Mouse (Mus musculus) limb, embryonic 13.5 days (tissue): ENCODE data around the gene Gipr. TPM values are rescaled to one million over a fixed set of nuclear protein-coding genes. Genes with fewer than 3 reads are reported as not detected.

Experiments used
- ATAC-seq: fragments of 200-750 bp; cut with Nextera tagmentation; 2 replicates; pipeline ENCODE4 v1.8.0; 2017; ENCODE audit warnings: low read depth, moderate number of reproducible peaks, moderate TSS enrichment; ENCODE audit not compliant: low FRiP score
- H3K27ac ChIP-seq: fragments of 300-500 bp; sonication (generic); 2 replicates; pipeline ENCODE4 v1.5.1; 2015; ENCODE audit warnings: inconsistent platforms, mild to moderate bottlenecking, moderate library complexity
- H3K27me3 ChIP-seq: fragments of 300-500 bp; sonication (generic); 2 replicates; pipeline ENCODE4 v1.6.1; 2015; ENCODE audit warnings: mild to moderate bottlenecking, inconsistent platforms
- H3K36me3 ChIP-seq: fragments of 300-500 bp; sonication (generic); 2 replicates; pipeline ENCODE4 v1.6.1; 2015; ENCODE audit warnings: inconsistent platforms, mild to moderate bottlenecking, moderate library complexity
- H3K4me1 ChIP-seq: fragments of 300-500 bp; sonication (generic); 2 replicates; pipeline ENCODE4 v1.6.1; 2015; ENCODE audit warnings: inconsistent platforms
- H3K4me2 ChIP-seq: fragments of 300-500 bp; sonication (generic); replicated peaks from 2 replicates; pipeline ENCODE4 v1.6.1; 2015; ENCODE audit warnings: inconsistent platforms, mild to moderate bottlenecking, moderate library complexity
- H3K4me3 ChIP-seq: fragments of 300-500 bp; sonication (generic); 2 replicates; pipeline ENCODE4 v1.5.1; 2015; ENCODE audit warnings: moderate library complexity, mild to moderate bottlenecking, inconsistent platforms
- H3K9ac ChIP-seq: fragments of 300-500 bp; sonication (generic); 2 replicates; pipeline ENCODE4 v1.6.1; 2015; ENCODE audit warnings: mild to moderate bottlenecking, inconsistent platforms
- H3K9me3 ChIP-seq: fragments of 300-500 bp; sonication (generic); 2 replicates; pipeline ENCODE4 v1.6.1; 2016; ENCODE audit warnings: inconsistent platforms
- WGBS: fragments of 180-500 bp; shearing (Covaris S2); methylation state at CpG from one replicate; pipeline ENCODE4 v1.1.7; 2015; 5-methylcytosine and 5-hydroxymethylcytosine counted together
- polyA plus RNA-seq: library from polyadenylated mRNA; unstranded; fragments of >200 nt; fragmentation: Nextera tagmentation; extraction: Ambion mirVana; gene quantifications from 2 replicates; pipeline ENCODE4 v1.2.1, GENCODE M21; 2015

Gene Gipr
- polyA plus RNA-seq, 1 experiment from 2014 or later, result 0.29 TPM

DNA sequence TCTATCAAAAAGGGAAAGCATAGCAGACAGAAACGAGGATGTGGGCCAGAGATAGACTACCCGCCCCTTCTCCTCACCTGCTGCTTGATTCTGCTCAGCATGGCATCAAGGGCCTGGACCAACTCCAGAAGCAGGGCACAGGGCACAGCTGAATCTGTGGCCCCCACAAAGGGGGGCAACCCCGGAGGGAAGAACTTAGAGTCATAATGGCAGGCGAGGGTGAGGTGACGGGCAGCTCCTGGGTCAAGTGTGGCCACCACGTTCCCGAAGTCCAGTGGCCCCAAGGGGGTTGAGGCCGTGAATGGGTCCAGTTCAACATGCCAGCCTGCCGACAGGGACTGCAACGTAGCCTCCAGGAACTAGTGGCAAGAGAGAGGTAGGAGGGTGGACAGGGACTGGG lies 19.1 kb downstream of the Gipr start:
- H3K4me2 ChIP-seq, result no peak overlapping the region
- peaks cover 29% of the 10 kb centered on the region for H3K4me1 ChIP-seq
- peaks cover 25% of the 10 kb centered on the region for H3K36me3 ChIP-seq
- H3K9ac ChIP-seq, result no peak overlapping the region
- no peak overlapping the region for H3K4me3 ChIP-seq
- WGBS, result 88% methylated on average over 10 of the region's 10 CpGs
- ATAC-seq, result no peak
- H3K27me3 ChIP-seq, result no peaks in the 10 kb centered on the region
- no peaks in the 10 kb centered on the region for H3K9me3 ChIP-seq
- H3K27ac ChIP-seq, result no peak overlapping the region

DNA sequence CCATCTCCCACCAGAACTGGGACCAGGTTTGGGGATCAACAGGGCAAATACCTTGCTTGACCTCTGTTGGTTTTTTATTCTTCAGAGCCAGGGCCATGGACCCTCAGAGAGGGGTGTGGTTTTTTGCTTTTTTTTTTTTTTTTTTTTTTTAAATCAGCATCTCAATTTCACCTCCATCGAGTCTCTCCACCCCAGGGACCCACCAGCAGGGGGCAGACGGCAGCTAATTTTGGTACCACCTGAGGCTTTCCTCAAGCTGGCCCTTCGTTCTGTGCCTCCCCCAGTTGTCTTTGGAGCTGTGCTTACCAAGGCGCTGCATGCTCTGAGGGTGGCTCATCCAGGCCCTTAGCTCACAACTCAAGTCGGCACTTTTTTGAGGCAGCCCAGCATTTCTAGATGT lies 28.5 kb downstream of the Gipr start:
- H3K27me3 ChIP-seq, result no peaks in the 10 kb centered on the region
- ATAC-seq, result no peak
- no peaks in the 10 kb centered on the region for H3K9me3 ChIP-seq
- no peaks in the 10 kb centered on the region for H3K4me1 ChIP-seq
- H3K36me3 ChIP-seq, result peaks cover 68% of the 10 kb centered on the region
- H3K9ac ChIP-seq, result no peak overlapping the region
- no peak overlapping the region for H3K4me2 ChIP-seq
- 45% methylated on average over 5 of the region's 5 CpGs for WGBS
- H3K4me3 ChIP-seq, result no peak overlapping the region
- no peak overlapping the region for H3K27ac ChIP-seq

GRCm38 (mm10) chr7:19136673-19137334 lies 29.1 kb downstream of the Gipr start:
- H3K4me3 ChIP-seq, result no peak overlapping the region
- no peak for ATAC-seq
- no peaks in the 10 kb centered on the region for H3K9me3 ChIP-seq
- H3K4me2 ChIP-seq, result no peak overlapping the region
- no peaks in the 10 kb centered on the region for H3K27me3 ChIP-seq
- peaks cover 65% of the 10 kb centered on the region for H3K36me3 ChIP-seq
- 91% methylated on average over 38 of the region's 38 CpGs for WGBS
- no peak overlapping the region for H3K9ac ChIP-seq
- H3K27ac ChIP-seq, result no peak overlapping the region
- H3K4me1 ChIP-seq, result peaks cover 4% of the 10 kb centered on the region

DNA sequence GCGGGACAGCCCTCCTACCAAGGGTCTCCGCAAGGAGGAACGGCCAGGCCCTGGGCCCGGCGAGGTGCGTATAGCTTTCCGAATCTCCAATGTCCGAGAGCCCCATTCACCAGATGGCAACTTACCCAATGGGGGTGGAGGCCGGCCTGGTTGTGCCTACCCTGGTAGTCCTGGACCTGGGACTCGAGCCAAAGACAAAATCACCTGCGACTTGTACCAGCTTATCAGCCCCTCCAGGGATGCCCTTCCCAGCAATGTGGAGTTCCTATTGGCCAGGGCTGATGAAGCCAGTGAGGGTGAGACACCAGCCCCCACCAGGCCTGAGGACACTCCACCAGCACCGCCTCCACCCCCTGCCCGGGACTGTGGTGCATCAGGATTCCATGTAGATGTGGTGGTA lies 29.8 kb downstream of the Gipr start:
- Histone ChIP-seq H3K36me3 (peaks cover 61% of the 10 kb centered on the region), H3K9ac (no peak overlapping the region), H3K4me1 (peaks cover 5% of the 10 kb centered on the region), H3K4me3 (no peak overlapping the region), H3K9me3 (no peaks in the 10 kb centered on the region), H3K27ac (no peak overlapping the region), H3K27me3 (no peaks in the 10 kb centered on the region), H3K4me2 (no peak overlapping the region)
- ATAC-seq, result no peak
- WGBS, result 93% methylated on average over 13 of the region's 13 CpGs

DNA sequence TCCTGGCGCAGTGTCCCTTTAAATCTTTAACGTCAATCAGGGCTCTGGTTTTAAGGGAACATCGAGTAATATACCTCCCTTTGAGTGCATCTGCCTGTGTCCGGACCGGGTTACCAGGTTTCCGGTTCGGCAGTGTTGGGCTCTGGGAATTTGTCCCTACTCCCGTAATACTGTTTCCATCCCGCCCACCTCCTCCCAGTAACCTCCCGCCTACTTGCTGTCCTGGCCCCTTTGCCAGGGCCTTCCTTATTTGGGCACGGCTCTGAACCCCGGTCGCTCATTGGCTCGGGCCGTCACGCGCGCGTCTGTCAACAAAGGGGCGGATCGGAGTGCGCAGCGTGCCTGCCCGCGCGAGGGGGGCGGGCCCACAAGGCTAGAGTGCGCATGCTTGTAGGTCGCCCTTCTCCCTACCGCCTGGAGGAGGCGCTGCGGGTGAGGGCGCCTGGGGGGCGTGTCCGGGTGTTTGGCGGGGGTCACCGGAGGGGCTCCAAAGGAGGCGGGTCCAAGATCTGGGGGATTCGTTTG lies 34.5 kb downstream of the Gipr start:
- peak overlapping the region; percentile 71 for H3K4me2 ChIP-seq
- under 1% methylated on average over 39 of the region's 39 CpGs for WGBS
- H3K36me3 ChIP-seq, result peaks cover 37% of the 10 kb centered on the region
- H3K9me3 ChIP-seq, result no peaks in the 10 kb centered on the region
- peak overlapping the region; percentile 48 for H3K4me3 ChIP-seq
- peaks cover 13% of the 10 kb centered on the region for H3K4me1 ChIP-seq
- peak; percentile 99 for ATAC-seq
- H3K27ac ChIP-seq, result peak overlapping the region; percentile 89
- no peaks in the 10 kb centered on the region for H3K27me3 ChIP-seq
- peak overlapping the region; percentile 61 for H3K9ac ChIP-seq

DNA sequence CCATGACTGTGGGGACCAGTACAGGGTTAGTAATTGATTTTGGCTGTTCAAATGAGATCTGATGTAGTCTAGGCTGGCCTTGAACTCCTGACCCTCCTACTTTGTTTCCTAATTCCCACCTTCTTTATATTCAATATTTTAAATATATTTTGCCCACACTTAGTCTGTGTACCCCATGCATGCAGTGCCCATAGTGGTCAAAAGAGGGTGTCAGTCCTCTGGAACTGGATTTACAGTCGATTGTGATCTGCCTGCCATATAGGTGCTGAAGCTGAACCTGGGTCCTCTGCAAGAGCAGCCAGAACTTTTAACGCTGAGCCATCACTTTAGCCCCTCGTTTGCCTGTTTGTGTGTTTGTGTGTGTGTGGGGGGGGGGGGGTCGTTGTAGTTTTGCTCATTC lies 35.3 kb downstream of the Gipr start:
- Histone ChIP-seq H3K9ac (peak overlapping the region; percentile 31; the same call in 1 of the 2 replicates), H3K4me2 (peak overlapping the region; percentile 71), H3K9me3 (no peaks in the 10 kb centered on the region), H3K27me3 (no peaks in the 10 kb centered on the region), H3K4me1 (peaks cover 13% of the 10 kb centered on the region), H3K36me3 (peaks cover 30% of the 10 kb centered on the region), H3K4me3 (peak overlapping the region; percentile 48), H3K27ac (peak overlapping the region; percentile 89; the same call in 1 of the 2 replicates)
- ATAC-seq, result no peak
- WGBS, result 22% methylated on average over 4 of the region's 4 CpGs

GRCm38 (mm10) chr7:19129396-19129795 lies 36.5 kb downstream of the Gipr start:
- Histone ChIP-seq H3K9me3 (no peaks in the 10 kb centered on the region), H3K36me3 (peaks cover 24% of the 10 kb centered on the region), H3K9ac (no peak overlapping the region), H3K4me1 (peaks cover 13% of the 10 kb centered on the region), H3K27me3 (no peaks in the 10 kb centered on the region), H3K27ac (no peak overlapping the region), H3K4me2 (no peak overlapping the region), H3K4me3 (no peak overlapping the region)
- 93% methylated on average over 5 of the region's 5 CpGs for WGBS
- no peak for ATAC-seq

GRCm38 (mm10) chr7:19127744-19128143 lies 38.2 kb downstream of the Gipr start:
- Histone ChIP-seq H3K27ac (no peak overlapping the region), H3K4me3 (no peak overlapping the region), H3K9ac (no peak overlapping the region), H3K36me3 (peaks cover 24% of the 10 kb centered on the region), H3K27me3 (no peaks in the 10 kb centered on the region), H3K4me1 (peaks cover 13% of the 10 kb centered on the region), H3K4me2 (no peak overlapping the region), H3K9me3 (no peaks in the 10 kb centered on the region)
- no peak for ATAC-seq
- WGBS, result 84% methylated on average over 5 of the region's 5 CpGs

DNA sequence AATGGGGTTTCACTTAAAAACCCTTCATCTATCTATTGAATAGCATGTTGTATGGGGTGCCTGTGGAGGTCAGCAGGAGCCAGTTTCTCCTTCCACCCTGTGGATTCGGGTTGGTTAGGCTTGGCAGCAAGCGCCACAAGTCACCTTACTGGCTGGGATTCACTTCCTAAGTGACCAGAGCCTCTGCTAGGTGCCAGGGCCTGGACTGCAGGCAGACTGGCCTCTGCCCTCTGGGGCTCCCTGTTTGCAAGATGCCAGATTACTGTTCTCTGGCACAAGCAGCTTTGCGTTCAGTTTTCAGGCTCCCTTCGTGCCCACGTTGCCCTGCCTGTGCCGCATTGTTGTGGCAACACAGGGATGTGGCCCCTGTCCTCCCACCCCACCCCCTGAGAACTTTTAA lies 41.2 kb downstream of the Gipr start:
- no peak overlapping the region for H3K27ac ChIP-seq
- no peaks in the 10 kb centered on the region for H3K9me3 ChIP-seq
- H3K36me3 ChIP-seq, result peaks cover 24% of the 10 kb centered on the region
- peak overlapping the region; percentile 15; the same call in 1 of the 2 replicates for H3K9ac ChIP-seq
- H3K4me2 ChIP-seq, result no peak overlapping the region
- ATAC-seq, result no peak
- peaks cover 15% of the 10 kb centered on the region for H3K4me1 ChIP-seq
- no peaks in the 10 kb centered on the region for H3K27me3 ChIP-seq
- no peak overlapping the region for H3K4me3 ChIP-seq
- 88% methylated on average over 6 of the region's 6 CpGs for WGBS

- no peak overlapping the region for H3K9ac ChIP-seq
- H3K4me1 ChIP-seq, result peaks cover 22% of the 10 kb centered on the region
- 89% methylated on average over 4 of the region's 4 CpGs for WGBS
- no peak for ATAC-seq
- H3K9me3 ChIP-seq, result 0 out of 2 replicates have a peak, but pooled peaks cover 9% of the 10 kb centered on the region
- no peak overlapping the region for H3K27ac ChIP-seq
- H3K4me2 ChIP-seq, result no peak overlapping the region; the same call in 1 of the 2 replicates
- no peaks in the 10 kb centered on the region for H3K27me3 ChIP-seq
- H3K4me3 ChIP-seq, result no peak overlapping the region; the same call in 1 of the 2 replicates
- peaks cover 5% of the 10 kb centered on the region for H3K36me3 ChIP-seq
Observed at GRCm38 (mm10) chr7:19121686-19122085, 44.2 kb downstream of the Gipr start.

DNA sequence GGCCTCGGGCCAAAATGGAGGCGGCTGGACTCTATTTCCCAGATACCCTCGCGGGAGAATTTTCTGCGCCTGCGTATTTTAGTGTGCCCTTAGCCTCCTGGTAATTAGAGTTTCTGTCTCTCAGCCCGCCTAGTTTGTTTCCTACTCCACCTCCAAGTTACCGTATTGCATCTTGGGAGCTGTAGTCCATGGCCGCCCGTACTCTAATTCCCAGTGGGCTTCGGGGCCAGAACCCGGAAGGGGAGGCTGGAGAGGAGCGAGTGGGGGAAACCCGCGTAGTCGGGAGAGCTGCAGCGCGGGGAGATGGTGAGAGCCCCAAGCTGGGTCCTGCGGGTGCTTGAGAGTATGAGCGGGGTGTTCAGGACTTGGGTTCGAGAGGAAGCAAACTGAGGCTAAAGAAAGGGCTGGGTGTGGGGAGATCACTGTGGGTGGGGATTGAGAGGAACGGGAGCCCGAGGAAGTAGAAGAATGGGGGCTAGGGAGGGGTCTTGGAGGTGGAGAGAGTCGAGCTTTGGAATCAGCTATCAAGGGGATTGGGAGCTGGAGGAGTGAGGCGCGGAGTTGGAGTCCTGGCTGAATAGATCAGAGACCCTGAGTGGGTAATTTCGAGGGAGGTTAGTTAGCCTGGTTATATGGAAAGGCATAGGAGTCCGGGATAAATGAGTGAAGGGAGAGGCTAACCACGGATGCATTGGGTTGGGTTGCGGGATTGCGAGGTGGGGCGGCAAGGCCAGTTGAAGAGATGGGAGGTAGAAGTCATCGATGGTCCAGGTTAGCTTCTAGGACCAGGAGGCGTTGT lies 46.1 kb downstream of the Gipr start, which contains the start of gene Fbxo46:
TSS of gene Fbxo46 (plus strand) at position 229 of the 799 bp plus-strand sequence.
- 4% methylated on average over 34 of the region's 34 CpGs for WGBS
- H3K27ac ChIP-seq, result peak within 1 kb of the TSS; percentile 28; the same call in 1 of the 2 replicates
- H3K36me3 ChIP-seq, result peaks cover 2% of the 10 kb centered on the region; the same call in 1 of the 2 replicates

GRCm38 (mm10) chr7:19119083-19119482 lies 46.8 kb downstream of the Gipr start:
- Histone ChIP-seq H3K27ac (no peak overlapping the region), H3K9me3 (peaks cover 9% of the 10 kb centered on the region; the same call in 1 of the 2 replicates), H3K4me3 (no peak overlapping the region; the same call in 1 of the 2 replicates), H3K4me1 (peaks cover 22% of the 10 kb centered on the region), H3K27me3 (no peaks in the 10 kb centered on the region), H3K9ac (no peak overlapping the region), H3K36me3 (no peaks in the 10 kb centered on the region), H3K4me2 (peak overlapping the region; percentile 9; the same call in 1 of the 2 replicates)
- WGBS, result 89% methylated on average over 8 of the region's 8 CpGs
- peak; percentile 5; the same call in 1 of the 2 replicates for ATAC-seq

More for the DNA sequence above, 46.1 kb downstream of the Gipr start, which contains the start of gene Fbxo46:
- H3K4me1 ChIP-seq, result peaks cover 22% of the 10 kb centered on the region
- ATAC-seq, result peak; percentile 94
- peak within 1 kb of the TSS; percentile 71 for H3K4me3 ChIP-seq
- peaks cover 9% of the 10 kb centered on the region; the same call in 1 of the 2 replicates for H3K9me3 ChIP-seq
- H3K27me3 ChIP-seq, result no peaks in the 10 kb centered on the region
- peak within 1 kb of the TSS; percentile 83 for H3K9ac ChIP-seq
- H3K4me2 ChIP-seq, result peak within 1 kb of the TSS; percentile 91
